Mouse (Mus musculus): ENCODE data around the gene Rcc2.

Gene Rcc2

DNA sequence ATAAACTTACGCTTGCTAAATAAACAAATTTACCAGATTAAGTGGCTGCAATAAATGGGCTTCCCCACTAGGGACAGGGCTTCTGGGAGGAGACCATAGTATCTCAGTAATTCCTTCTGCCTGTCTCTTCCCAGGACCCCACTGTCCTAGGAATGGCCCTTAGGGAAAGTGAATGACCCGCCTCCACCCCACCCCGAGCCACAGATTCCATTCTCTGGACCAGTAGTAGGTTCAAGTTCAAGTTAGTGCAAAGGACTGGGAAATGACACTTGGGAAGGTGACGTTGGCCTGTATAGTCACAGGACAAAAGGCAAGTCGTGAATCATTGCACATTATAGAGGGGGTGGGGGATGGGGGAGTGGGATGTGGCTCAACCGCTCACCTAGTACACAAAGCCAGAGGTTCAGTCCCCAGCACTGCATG, 15.4 kb upstream of the Rcc2 start:
- peak; percentile 32 for DNase-seq (ENCODE audit: low read depth, low spot score)

DNA sequence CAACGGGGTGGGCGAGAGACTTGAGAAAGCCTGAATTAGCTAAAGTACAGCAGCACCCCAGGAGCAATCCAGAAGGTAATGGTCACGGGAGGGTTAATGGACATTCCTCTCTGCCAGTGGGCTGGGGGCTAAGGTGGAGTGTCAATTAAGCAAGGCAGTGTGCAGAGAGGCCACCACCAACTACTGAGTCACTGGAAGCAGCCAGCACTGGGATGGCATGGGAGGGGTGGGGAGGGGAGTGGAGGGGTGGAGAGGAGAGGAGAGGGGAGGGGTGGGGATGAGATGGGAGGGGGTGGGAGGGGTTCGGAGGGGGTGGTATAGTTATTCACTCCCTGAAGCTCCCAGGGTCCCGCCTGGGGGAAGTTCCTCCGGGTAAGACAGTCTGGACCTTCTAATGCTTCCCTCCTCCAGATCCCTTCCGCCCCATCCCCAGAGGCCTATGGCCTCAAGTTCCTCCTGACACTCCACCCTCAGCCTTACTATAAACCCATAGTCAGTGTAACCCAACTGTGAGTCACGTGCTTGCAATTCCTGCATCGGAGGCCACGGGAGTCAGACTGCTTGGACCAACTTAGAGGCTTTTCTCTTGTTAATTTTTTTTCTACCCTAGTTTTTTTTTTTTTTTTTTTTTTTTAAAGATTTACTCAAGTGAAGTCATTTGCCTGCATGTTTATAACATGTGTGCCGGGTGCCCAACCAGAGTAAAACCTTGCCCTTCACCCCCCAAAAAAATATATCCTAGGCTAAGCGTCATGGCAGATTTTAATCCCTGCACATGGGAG, 12.1 kb upstream of the Rcc2 start:
- DNase-seq (ENCODE audit: low read depth, low spot score): no peak

DNA sequence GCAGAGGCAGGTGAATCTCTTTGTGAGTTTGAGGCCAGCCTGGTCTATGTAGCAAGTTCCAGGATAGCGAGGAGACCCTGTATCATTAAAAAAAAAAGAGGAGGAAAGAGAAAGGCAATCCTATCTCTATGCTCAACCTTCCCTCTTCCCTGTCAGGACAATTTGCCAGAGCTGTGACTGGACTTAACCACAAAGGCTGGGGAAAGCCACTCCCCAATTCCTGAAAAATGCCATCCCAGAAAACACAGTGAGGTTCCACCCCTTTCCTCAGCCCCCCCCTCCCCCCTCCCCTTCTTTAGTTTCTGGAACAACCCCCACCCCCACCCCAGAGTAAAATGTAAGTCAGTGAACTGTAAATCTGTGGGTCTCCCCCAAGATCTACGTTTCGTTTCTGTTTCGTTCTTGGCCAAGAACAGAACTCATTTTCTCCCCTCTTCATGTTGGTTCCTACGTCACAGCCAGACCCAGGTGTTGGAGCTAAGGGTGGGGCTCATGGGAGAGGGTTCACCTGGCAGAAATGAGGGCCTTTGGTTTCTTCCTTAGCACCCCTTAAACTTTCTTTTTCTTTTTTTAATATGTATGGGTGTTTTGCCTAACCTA, 11.4 kb upstream of the Rcc2 start:
- DNase-seq (ENCODE audit: low read depth, low spot score): no peak

- no peak for DNase-seq (ENCODE audit: low read depth, low spot score)
Measured at GRCm38 (mm10) chr4:140689873-140690655, 10.3 kb upstream of the Rcc2 start.

GRCm38 (mm10) chr4:140691481-140691880, 8.9 kb upstream of the Rcc2 start:
- no peak for DNase-seq (ENCODE audit: low read depth, low spot score)

DNA sequence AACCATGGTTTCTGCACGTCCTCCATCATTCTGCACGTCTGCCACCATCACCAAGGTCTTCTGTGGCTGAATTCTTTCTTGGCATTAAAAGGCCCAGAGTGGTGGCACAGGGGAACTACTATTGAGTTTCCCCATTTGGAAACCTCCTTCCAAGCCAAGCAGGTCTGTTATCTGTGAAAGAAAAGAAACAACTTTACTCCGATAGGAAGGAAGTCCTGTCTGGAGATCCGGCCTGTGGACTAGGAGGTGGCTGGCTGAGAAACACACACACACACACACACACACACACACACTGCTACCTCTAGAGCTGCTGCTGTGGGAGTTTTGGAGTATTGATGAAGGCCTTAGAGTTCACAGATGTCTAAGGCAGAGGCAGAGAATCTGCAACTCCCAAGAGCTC, 6.8 kb upstream of the Rcc2 start:
- DNase-seq (ENCODE audit: low read depth, low spot score): no peak

GRCm38 (mm10) chr4:140694551-140695060, 5.7 kb upstream of the Rcc2 start:
- DNase-seq (ENCODE audit: low read depth, low spot score): no peak

GRCm38 (mm10) chr4:140695146-140695545, 5.2 kb upstream of the Rcc2 start:
- no peak for DNase-seq (ENCODE audit: low read depth, low spot score)

DNA sequence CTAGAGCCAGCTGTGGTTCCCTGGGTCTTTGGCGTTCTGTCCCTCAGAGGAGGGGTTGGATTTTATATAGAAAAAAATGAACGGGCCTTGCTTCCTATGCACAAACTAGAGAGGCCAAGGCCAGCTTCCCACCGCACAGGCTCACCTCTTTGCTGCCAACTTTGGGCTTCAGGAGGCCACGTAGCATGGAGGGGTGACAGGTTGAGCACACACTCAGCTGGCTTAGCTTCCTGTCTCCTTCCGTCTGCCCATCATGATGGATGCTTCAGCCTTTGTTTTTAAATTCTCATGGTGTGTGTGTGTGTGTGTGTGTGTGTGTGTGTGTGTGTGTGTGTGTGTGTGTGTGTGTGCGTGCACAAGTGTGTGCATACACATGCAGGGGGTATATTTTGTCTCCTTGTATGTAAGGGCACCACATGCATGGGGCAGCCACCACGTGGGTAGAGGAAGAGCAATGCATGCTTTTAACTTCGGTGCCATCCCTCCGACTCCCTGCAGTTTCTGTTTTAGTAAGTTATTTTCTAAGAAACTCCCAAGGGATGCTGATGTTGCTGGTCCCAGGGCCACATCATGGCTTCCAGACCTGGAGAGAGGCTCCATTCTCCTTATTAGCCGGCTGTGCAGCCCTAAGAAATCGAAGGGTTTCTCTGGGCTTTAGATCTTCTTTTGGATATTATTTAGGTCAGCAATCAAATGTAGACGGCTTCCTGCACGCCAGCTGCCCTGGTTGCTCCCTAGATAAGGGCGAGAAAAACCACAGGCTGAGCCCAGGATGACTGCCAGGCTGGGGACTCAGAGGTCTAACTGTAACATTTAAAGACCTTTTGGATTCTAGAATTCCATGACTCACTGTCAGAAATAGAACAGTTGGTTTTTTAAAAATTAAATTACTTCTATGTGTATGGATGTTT, 4.4 kb upstream of the Rcc2 start:
- no peak for DNase-seq (ENCODE audit: low read depth, low spot score)

- peak; percentile 62 for DNase-seq (ENCODE audit: low read depth, low spot score)
Measured at GRCm38 (mm10) chr4:140699441-140700127, 757 bp upstream of the Rcc2 start.

GRCm38 (mm10) chr4:140701049-140701715, 841 bp downstream of the Rcc2 start:
- DNase-seq (ENCODE audit: low read depth, low spot score): peak; percentile 84

DNA sequence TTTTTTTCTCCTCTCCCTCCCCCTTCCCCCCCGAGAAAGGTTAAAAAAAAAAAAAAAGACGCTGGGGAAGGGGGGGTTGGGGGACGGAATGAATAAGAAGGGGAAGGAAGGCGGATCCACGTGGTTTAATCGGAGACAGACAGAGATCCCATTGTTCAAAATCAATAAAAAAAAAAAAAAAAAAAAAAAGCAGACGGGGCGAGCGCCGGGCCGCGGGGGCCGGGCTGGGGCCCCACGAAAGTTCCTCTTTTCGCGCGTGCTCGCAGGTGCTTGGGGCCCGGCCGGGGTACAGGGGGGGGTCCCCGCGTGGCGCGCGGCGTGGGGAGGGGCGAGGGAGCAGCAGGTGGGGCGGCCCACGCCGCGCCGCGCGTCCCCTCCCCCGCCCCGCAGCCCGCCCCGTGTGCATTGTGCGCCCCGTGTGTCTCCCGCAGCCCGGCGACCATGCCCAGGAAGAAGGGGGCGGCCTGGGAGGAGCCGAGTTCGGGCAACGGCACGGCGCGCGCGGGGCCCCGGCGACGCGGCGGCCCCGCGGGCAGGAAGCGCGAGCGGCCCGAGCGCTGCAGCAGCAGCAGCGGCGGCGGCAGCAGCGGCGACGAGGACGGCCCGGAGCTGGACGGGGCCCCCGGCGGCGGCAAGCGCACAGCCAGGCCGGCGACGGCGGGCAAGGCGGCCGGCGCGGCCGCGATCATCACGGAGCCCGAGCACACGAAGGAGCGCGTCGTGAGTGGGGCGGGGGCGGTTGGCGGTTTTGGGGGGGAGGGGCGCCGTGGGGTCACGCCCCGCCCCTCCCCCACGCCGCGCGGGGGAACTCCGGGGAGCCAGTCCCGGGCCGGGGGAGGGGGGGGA, 1.6 kb downstream of the Rcc2 start:
- DNase-seq (ENCODE audit: low read depth, low spot score): peak; percentile 80

GRCm38 (mm10) chr4:140702611-140703327, 2.4 kb downstream of the Rcc2 start:
- DNase-seq (ENCODE audit: low read depth, low spot score): peak; percentile 89

GRCm38 (mm10) chr4:140703636-140704035, 3.3 kb downstream of the Rcc2 start:
- no peak for DNase-seq (ENCODE audit: low read depth, low spot score)

- no peak for DNase-seq (ENCODE audit: low read depth, low spot score)
Measured at GRCm38 (mm10) chr4:140704166-140704565, 3.8 kb downstream of the Rcc2 start.

DNA sequence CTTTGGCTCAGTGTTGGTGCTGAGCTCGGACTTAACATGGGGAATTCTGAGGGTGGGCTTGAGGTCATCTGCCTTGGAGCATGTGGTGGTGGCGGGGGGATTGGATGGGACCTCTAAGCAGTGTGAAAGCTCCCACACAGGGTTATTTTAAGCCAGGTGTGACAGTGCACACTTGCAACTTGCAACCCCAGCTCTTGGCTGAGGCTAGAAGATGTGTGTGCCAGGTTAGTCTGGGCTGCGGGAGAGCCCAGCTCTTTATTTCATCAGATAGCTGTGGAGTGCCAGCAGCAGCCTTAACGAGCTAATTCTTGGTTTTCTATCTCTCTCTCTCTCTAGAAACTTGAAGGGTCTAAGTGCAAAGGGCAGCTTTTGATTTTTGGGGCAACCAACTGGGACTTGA, 7.3 kb downstream of the Rcc2 start:
- DNase-seq (ENCODE audit: low read depth, low spot score): no peak

- DNase-seq (ENCODE audit: low read depth, low spot score): no peak
Measured at GRCm38 (mm10) chr4:140708297-140708927, 8.1 kb downstream of the Rcc2 start.

DNA sequence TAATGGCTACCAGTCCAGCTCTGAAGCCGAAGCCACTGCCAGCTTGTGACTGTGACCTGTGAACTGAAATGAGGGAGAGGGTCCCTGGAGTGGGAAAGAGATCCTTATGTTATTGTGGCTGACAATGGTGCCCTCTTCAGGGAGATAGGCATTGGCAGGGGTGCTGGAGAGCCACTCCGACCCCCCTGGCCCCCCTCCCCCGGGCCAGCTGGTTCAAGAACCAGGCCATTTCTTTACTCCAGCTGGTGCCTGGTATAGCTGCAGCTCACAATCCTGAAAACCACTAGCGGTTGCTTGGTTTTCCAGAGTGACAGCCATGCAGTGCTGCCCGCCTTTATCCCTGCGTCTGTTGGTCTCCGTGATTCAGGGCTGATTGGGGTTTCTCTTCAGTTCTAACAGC, 8.8 kb downstream of the Rcc2 start:
- no peak for DNase-seq (ENCODE audit: low read depth, low spot score)

Measured in mesoderm, embryonic 11.5 days (tissue).